ENCODE assay signal across 19 mouse cellular contexts in genomic region chr3:40808686-40809085, GRCm38 (mm10).
"Had no signal": no experiment of that assay in that cellular context is flagged by ENCODE, and none has a peak within 500 bp of the region (broad histone marks: within the 10 kb centered on the region; RNA-seq: fewer than 3 reads in every experiment).

No protein-coding gene starts in this region.

- H3K9ac ChIP-seq: lung, embryonic 14.5 days; midbrain, embryonic 12.5 days; neural tube, embryonic 13.5 days; neural tube, embryonic 15.5 days had no signal

- H3K9me3 ChIP-seq: midbrain, embryonic 10.5 days; midbrain, embryonic 12.5 days; neural tube, embryonic 13.5 days; neural tube, embryonic 15.5 days had no signal

- ATAC-seq: midbrain, embryonic 16.5 days had no signal

- DNase-seq: lung, adult 18-20 months; lung, embryonic 14.5 days; lung, postnatal 10 days; lung, postnatal 4 days; midbrain, embryonic 14.5 days; retina, postnatal 1 day; right cerebral cortex, adult 18-20 months; right cerebral cortex, postnatal 25 days; right cerebral cortex, postnatal 4 days; spleen, adult 18-20 months; thymus, adult 18-20 months; thymus, postnatal 14 days; thymus, postnatal 36 days had no signal

- H3K27me3 ChIP-seq: midbrain, embryonic 12.5 days; neural tube, embryonic 13.5 days; neural tube, embryonic 15.5 days had no signal

- H3K4me3 ChIP-seq: midbrain, embryonic 10.5 days; midbrain, embryonic 12.5 days; myocyte; neural tube, embryonic 13.5 days; neural tube, embryonic 15.5 days had no signal

- H3K4me1 ChIP-seq: midbrain, embryonic 10.5 days; midbrain, embryonic 12.5 days; neural tube, embryonic 13.5 days; neural tube, embryonic 15.5 days had no signal

- H3K27ac ChIP-seq: midbrain, embryonic 10.5 days; midbrain, embryonic 12.5 days; neural tube, embryonic 13.5 days; neural tube, embryonic 15.5 days had no signal
